Mouse (Mus musculus) naive thymus-derived CD4-positive, alpha-beta T cell, adult 2 months (primary cell): Measurements from ENCODE around the gene Slc24a2.

Source experiments
- DNase-seq: peaks from one replicate; pipeline ENCODE4 v3.0.0-alpha.2; 2011; ENCODE audit warnings: low read depth

Slc24a2 gene

GRCm38 (mm10) chr4:87229960-87230551 is at the start of gene Slc24a2:
Gene Slc24a2, minus strand, starts transcription at chr4:87230477.
- no peak for DNase-seq

DNA sequence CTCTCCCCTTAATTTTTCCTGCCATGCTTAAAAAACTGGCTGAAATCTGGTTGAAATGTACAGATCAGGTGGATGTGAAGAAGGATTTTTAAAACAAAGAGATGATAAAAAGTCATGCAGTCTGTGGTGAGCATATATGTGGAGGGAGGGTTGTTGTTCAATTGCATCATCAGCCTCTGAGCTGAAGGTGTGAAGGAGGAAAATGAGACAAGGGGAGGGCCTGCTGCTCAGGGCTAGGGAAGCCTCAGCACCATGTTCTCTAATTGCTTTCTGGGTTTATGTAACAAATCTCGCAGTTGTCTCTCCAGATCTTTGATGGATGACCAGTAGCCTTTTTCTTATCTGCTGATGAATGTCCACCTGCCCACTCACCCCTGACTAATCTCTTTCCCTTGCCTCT is 44.5 kb upstream of the Slc24a2 start:
- DNase-seq: no peak

DNA sequence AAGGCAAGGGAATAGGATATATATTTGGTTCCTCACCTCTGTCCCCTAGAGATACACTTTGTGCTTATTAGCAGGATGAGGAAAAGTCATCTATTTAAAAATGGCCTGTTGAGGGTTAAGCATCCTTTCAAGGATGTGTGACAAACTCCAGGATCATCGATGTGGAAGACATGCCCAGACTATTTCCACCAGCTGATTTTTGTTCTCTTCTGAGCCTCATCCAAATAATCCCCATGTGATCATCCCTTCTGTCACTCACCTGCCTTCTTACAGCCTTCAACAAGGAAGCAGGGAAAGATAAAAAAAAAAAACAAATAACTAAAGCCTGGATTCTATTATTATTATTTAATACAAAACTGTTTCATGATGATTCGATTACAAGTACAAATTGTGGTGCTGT is 44.0 kb upstream of the Slc24a2 start:
- DNase-seq: no peak

DNA sequence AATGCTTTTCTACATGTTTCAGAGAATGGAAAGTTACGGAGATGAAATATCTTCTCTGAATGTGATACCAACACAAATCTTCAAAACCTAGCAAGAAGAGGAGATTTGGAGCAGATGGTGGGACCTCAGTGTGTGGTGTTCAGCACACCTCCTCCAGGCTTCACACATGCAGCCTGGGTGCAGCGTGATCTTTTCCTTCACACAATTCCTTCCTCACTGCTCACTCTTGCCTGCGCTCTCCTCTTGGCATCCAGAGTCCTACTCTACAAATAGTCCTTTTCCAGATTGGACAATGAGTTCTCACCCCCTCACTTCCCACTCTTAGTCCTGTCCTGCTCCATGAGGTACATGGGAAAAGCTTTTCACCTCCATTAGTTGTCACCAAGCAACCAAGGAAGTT is 43.2 kb upstream of the Slc24a2 start:
- no peak for DNase-seq

DNA sequence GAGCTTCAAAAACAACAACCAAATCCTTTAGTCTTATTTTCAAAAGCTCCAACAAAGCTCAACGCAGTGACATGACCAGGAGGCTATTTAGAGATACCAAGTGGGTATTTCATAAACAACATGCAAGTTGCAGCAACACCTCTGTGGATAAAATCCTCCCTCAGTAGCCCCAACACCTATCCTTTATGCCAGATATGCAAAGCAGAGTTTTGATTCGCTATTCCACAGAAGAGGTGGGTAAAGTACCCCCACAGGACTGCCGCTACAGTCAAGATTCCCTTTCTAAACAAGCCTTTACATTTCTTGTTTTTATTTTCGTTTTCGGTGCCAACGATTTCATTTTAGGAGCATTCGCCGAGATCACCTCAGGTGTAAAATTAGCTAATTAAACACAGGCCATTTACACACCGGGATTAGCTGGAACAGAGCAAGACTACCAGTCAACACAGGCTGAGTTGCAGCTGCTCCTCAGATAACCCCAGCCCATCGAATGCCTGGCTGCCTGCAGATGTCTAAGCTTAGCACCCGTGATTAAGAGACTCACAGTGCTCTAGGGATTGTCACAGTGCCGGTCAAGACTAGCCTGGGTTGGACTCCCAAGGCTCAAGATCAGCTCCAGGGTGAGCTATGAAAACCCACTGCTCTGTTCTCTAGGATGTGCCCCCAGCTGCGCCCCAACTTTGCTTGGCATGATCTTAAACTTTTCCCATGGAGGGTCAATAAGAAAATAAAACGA is 885 bp downstream of the Slc24a2 start:
- no peak for DNase-seq

DNA sequence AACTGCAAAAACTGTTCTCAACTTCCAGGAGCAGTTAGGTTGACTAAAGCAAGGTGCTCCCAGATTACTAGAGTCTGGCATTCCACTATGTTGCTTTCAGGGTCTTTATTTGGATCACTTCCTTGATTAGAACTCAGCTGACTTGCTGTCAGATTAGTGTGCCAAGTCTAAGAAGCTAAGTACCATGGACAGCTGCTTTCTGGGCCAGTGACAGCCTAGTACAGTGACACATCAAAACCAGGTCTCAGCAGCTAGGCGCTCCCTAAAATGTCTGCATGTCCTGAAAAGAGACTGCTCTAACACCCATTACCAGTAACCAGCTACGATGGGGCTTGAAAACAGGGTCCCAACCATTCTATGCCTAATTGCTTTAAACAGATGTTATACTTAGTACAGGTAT is 8.7 kb downstream of the Slc24a2 start:
- no peak for DNase-seq

- DNase-seq: no peak
These were observed 12.1 kb downstream of the Slc24a2 start for GRCm38 (mm10) chr4:87218196-87218595.

DNA sequence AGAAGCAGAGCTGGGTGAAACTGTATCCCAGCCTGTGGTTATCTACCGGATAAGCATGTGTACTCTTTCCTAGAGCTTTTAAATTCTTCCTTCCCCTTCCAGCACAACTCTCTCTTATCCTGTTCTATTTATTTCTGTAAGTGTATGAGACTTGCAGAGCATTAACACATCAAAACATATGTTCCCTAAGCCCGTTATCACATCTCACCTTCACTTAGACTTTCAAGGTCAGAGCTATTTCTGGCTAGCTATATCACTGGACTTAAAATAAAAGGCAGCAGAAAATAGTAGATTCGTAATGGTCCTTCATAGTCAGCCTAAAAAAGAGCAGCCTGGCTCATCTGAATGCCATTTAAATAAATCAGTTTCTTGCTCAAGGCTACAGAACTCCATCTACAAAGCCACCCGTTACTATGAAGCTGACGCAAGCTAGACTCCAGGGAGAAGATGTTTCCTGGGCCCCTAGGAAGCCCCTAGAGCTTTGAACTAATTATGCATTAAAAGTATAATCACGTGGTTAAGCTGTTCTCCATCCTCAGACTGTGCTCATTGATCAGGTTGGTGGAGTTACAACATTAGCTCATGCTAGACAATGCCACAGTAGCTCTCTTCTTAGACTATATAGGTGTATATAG is 18.8 kb downstream of the Slc24a2 start:
- no peak for DNase-seq

- no peak for DNase-seq
These were observed 19.7 kb downstream of the Slc24a2 start for GRCm38 (mm10) chr4:87210533-87210932.

DNA sequence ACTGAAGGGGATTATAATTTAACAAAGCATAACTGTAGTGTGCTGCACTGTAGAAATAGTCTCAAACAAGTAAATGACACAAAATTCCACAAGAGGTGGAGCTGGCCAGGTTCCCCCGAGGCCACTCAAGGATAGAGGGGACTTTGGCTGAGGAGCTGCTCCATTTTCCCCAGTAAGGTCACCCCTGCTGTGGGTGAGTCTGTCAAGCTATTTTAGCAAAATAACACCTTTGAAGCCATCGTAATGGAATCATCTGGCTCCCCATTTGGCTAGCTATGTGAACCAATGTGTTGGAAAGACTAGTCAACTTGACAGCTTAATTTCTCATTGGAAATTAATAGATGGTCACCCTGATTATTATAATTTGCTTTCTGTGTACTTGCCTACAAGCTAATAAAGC is 28.2 kb downstream of the Slc24a2 start:
- DNase-seq: no peak

DNA sequence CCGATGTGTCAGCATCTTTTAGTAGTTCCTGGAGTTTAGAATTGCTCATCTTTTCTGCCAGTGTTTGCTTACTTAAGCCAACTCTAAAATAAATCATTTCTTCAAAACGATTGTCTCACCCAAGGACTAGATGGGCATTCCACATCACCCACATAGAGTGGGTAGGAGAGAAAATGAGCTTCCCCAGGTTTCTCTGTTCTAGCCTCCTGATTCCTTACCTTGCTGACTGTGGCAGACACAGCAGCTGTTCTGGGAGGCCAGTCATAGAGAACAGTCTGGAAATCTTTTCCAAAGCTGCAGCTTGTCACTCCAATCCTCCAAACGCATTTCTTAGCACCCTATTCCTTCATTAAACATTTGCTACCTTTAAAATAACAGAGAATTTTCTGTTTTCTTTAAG is 29.0 kb downstream of the Slc24a2 start:
- no peak for DNase-seq

GRCm38 (mm10) chr4:87184147-87184930 is 45.9 kb downstream of the Slc24a2 start:
- DNase-seq: no peak

GRCm38 (mm10) chr4:87177116-87177515 is 53.2 kb downstream of the Slc24a2 start:
- no peak for DNase-seq

DNA sequence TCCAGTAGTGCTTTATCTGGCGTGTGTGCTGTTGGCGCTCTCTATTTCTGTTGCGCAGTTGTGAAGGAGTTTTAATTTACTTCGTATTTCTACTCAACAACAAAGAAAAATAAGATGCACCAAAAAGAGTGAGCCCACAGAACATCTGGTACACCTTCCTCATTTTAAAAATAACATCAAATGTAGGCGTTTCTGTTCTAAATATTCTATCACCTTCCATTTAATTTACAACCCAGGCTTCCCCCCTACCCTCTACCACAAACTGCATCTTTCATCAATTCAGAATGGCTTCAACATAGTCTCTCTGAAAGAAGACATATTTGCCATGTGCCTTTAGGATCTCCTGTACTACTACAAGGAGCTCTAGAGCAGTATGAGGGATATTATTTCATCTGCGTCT is 66.3 kb downstream of the Slc24a2 start:
- DNase-seq: no peak

- no peak for DNase-seq
These were observed 72.2 kb downstream of the Slc24a2 start for GRCm38 (mm10) chr4:87158053-87158452.

DNA sequence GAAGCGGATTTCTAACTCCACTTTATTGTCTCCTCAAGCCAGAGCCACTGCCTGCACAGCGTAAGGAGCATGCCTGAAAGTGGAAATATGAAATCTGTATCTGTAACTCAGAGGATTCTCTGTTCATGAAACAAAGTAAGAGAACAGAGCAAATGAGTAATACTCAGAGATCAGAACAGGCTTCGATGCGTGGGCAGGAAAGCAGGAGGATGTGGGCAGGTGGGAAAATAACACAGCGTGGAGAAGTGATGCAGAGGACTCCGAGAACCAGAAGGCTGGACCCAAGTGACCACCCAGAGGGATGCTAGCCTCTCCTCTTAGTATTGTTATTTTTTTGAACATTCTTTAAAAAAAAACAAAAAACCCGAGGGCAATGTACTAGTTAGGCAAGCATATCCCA is 78.3 kb downstream of the Slc24a2 start:
- DNase-seq: no peak

- no peak for DNase-seq
These were observed 80.7 kb downstream of the Slc24a2 start for GRCm38 (mm10) chr4:87149584-87149983.

DNA sequence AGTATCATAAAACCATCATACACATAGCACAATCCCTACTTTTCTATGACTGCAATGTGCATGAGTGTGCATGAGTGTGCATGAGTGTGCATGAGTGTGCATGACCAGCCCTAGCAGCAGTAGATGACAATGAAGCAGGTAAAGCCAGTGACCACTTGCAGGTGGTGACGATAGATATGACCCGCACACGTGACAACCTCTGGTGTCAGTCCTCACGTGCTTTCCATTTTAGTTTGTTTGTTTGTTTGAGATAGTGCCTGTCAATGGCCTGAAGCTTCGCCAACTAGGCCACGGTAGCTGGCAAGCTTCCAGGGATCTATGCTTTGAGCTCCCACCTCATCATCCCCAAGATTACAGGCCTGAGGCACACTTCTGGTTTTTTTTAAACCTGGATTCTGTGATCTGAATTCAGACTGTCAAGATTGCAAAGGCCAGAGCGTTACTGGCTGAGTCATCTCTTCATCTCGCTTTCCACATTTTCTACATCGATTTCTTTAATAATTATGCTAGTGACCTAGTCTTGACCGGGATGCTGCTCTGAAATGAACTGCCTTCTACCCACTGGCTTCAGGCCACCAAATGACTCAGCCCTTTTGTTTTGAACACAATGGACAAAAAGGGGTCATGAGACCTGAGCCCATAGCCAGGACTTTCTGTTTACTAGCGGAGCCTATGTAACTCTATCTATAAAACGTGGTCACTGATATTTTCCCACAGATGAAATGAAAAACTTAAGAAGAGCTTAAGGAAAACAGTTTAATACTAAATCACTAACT is 88.5 kb downstream of the Slc24a2 start:
- DNase-seq: no peak

DNA sequence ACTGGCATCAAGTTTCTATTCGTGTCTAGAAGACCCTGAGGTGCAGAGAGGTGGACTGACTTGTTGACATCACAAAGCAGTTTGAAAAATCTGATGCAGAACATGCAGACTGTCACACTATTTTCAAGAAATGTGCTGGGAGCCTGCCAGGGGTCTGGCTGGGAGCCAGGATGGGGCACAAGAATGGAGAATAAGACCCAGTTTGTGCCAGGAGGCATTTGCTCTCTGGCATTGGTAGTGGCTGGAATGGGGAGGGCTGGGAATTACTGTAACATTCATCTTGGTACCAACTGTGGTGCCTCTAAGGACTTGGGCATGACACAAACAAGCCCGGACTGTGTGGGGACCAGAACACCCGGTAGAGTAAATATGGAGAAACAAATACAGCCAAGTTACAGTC is 89.4 kb downstream of the Slc24a2 start:
- DNase-seq: no peak

DNA sequence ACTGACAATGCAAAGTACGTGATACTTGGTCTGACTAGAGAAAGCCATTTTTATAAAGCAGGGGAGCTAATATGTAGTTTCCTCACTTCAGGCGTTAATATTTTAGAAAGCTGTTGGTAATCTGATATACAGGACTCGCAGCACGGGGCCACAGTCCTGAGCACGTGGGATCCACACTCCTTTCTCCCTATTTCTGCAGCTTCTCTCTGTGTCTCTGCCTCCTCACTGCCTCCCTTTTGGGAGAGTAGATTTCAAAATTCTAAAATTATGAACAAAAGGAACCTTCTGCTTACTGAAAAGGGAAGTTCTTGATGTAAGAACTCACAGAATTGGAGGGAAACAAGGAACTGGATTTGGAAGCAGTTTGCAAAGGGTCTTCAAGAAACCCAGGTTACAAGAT is 97.8 kb downstream of the Slc24a2 start:
- DNase-seq: no peak

- no peak for DNase-seq
These were observed 103.5 kb downstream of the Slc24a2 start for GRCm38 (mm10) chr4:87126756-87127155.

GRCm38 (mm10) chr4:87119758-87120157 is 110.5 kb downstream of the Slc24a2 start:
- no peak for DNase-seq
